Mouse (Mus musculus): ENCODE results near the gene Epha1.

The Epha1 gene

DNA sequence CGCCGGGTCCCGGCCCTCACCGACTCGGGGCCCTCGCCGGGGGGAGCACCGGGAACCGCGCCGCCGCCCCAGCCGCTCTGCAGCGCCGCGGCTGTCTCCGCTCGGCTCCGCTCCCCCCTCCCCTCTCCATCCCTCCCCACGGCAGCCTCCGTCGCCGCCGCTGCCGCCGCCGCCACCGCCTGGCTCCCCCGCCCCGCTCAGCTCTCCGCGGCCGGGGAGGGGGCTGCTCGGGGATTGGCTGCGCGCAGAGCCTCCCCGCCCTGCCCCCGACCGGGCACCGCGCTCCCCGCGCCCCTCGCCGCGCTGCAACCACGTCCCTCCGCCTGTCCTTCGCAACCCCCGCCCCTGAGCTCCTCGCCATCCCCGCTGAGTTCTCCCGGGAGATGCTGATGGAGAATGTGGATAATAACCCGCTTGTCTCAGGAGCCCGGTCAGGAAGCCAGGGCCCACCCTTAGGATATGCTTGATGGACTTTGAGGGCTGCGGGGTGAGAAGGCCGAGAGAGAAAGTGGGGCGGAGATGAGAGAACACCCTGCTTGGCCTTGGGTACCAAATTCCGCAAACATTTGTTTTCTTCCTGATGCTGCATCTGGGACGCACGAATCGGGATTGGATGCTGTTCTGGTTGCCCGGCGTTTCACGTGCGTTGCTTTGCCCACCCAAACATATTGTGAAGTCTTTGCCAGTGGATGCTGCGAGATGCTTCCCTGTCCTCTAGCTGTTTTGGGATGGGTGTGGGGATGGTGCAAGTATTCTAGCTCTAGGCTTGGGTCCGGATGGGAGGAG, 48.4 kb downstream of the Epha1 start, which contains the start of gene Fam131b:
Gene Fam131b, minus strand, starts transcription at position 162 of the 786 bp plus-strand sequence.
- peak; percentile 71 for DNase-seq (ENCODE audit: extremely low spot score)

- DNase-seq (ENCODE audit: extremely low spot score): peak; percentile 64
These were observed 49.0 kb downstream of the Epha1 start for GRCm38 (mm10) chr6:42324067-42324481.

DNA sequence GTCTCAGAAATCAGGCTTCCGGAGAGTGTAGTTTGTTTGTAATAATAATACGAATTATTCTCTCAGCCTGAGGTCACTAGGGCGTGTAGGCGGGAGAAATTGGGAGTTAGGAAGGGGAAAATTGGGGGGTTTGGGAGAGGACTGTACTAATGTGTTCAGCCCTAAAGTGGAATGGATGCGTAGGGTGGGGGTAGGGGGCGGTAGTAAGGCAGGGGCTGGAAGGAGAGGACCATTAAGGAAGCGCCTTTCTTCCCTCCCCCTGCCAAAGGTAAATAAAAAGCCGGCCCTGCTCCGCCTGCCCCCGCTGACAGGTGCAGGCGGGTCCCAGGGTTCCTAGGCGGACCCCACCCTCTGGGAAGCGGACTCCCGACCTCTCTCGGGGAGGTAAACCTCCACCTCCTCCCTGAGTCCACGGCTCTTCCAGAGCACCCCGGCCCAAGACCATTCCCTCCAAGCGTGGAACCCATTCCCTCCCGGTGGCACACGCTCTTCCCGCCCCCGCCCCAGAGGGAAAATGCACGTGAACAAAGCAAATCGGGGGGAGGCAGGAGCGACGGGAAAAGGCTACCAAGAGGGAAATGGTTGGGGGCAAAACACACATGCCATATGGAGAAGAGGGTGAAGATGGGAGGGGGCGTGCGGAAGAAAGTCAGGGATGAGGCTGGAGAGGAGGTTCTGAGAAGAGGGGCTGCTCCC, 49.5 kb downstream of the Epha1 start:
- peak; percentile 6 for DNase-seq (ENCODE audit: extremely low spot score)

GRCm38 (mm10) chr6:42318293-42318692, 54.8 kb downstream of the Epha1 start:
- DNase-seq (ENCODE audit: extremely low spot score): no peak

DNA sequence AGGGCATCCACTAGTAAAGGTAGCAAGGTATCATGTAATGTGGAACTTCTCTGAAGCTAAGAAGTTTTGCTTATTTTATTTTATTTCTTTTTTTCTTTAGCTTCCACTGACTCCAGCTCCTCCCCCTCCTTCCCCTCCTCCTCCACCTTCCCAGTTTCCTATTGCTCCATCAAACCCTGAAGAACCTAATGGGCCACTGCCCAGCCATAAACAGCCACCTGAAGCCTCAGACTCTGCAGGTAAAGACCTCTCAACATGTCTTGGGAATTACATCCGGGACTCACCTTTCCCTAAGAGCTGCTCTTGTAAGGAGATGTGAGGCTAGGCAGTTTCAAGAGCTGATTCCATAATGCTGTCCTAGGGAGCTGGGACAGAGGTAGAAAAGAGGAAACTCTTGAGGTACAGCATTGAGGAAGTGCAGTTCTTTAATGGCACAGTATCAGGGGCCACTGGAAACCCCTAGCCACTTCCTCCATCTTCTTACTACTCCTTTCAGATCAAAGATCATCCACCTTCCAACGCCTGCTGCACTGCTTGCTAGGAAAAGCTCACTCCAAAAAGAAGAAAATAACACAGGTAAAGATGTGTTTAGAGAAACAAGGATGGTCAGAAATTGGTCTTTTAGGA, 62.5 kb downstream of the Epha1 start:
- no peak for DNase-seq (ENCODE audit: extremely low spot score)

DNA sequence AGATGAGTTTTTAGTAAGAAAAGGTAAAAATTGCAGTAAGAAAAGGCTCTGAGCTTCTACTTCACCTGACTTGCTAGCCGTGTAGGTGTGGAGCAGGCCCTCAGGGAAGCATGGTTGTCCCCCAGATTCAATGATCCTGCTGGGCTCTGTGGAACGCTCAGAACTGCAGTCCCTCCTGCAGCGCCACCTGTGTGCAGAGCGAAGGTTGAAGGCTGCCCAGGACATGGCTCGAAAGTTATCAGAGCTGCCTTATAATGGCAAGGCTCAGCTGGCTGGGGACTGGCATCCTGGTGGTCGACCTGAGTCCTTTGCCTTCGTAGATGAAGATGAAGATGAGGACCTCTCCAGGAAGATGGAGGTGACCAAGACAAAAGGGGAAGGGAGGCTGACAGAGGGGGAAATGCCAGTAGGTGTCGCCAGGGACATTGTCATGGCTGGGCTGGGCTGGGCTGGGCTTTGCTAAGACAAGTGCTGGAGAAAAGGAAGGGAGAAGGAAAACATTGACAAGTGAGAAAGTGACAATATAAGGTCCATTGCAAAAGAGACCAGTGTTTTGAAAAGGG, 63.2 kb downstream of the Epha1 start:
- DNase-seq (ENCODE audit: extremely low spot score): no peak

All from embryo, embryonic 9.5 days (tissue).